Mouse (Mus musculus) layer of hippocampus, adult 11-12 months (tissue): ENCODE data around the gene Unc93b1.

Source experiments
- DNase-seq: peaks from one replicate; pipeline ENCODE4 v3.0.0; 2022; ENCODE audit warnings: low spot score

Gene Unc93b1

GRCm38 (mm10) chr19:3913692-3914091 is 21.3 kb upstream of the Unc93b1 start:
- no peak for DNase-seq

DNA sequence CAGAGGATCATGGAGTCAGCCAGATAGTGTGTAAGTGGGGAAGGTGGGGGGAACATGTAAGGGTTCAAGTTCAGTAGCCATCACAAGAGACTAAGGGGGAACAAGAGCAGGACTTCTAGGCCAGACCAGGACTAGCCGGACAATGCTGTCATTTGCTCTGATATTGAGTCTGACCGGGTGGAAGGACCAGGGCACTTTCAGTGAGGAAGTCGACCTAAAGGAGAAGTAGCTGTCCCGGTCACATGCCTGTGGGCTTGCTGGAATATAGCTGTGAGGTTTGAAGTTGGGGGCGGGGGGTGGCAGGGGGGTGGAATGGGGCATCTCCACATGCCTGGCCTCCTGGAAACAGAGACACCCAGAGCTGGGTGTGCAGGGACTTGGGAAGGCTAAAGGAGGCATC is 20.5 kb upstream of the Unc93b1 start:
- no peak for DNase-seq

DNA sequence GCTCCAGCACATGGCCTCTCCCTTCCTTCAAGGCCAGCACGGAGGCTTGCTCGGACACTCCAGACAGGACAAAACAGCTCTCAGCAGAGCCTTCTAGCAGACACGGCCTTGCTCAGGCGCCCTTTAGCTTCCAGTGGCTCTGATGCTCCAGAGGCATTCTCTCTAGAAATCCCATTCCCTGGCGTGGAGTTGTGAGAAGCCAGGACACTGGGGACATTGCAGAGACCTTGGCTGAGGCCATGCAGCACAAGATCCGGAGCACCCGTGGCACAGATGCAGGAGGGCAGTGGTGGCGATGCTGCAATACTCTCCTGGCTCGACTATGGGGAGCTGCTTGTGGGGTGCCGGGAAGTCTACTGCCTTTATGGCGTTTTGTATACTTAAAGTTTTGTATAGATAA is 18.3 kb upstream of the Unc93b1 start:
- DNase-seq = no peak

GRCm38 (mm10) chr19:3919928-3920327 is 15.1 kb upstream of the Unc93b1 start:
- no peak for DNase-seq

DNA sequence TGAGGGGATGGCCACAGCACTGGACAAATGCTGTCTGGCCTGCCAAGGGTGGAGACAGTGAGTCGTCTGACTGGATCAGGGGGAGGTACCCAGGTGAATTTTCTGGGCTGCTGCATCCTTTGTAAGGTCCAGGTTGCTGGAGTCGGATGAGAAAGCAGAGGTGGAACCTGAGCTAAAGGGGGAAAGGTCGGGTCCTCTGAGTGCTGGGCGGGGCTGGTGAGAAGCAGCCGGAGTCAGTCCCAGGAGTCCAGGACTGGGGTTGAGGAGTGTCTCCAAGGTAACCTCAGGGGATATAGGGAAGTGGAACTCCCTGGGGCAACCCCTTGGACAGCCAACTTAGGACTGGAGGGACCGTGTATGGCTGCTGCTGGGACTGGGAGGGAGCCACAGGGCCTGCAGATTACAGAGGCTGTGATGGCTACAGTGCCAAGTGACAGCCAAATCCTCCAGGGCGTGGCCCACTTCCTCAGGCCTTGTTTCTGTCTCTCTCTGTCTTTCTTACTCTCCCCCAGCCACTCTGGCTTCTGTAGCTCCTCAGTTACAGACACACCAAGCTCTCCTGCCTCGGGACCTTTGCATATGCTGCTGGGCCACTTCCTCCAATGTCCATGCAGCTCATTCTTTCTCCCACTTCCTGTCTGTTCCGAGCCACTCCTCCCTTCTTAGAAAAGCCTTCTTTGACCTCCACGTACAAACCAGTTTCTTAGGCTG is 12.2 kb upstream of the Unc93b1 start:
- no peak for DNase-seq

DNA sequence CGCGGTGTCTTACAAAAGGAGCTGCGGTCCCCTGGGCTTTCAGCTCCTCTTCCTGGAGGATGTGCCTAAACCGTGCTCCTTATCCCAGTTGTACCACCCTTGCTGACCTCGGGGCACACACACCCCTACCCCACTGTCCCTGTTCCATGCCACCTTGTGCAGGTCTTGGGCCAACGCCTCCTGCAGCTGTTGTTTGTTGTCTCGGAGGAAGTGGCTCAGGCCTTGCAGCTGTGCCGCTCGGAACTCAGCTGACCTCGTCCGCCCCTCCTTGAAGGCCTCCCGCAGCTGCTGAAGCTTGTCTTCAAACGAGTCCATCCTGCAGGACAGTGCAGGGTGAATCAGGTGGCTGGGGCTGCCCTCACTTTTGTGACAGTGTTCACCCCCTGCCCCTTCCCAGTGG is 11.4 kb upstream of the Unc93b1 start:
- no peak for DNase-seq

DNA sequence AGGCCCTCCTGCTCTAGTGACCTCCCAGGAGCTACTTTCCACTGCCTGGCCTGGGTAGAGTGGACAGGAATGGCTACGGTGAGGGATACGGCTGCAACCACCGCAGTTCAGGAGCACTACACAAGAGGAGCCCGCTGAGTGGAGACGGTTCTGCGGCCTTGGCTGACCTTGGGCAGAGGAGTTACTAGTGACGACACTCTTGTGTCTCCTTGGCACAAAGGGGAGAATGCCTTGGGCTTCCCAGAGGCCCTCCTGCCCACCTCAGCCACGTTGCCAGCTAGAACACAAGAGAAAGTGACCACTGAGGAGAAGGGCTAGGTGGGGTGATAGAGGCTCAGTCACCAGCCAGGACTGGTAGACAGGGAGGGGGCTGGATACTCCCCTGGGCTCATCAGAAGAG is 10.8 kb upstream of the Unc93b1 start:
- no peak for DNase-seq

DNA sequence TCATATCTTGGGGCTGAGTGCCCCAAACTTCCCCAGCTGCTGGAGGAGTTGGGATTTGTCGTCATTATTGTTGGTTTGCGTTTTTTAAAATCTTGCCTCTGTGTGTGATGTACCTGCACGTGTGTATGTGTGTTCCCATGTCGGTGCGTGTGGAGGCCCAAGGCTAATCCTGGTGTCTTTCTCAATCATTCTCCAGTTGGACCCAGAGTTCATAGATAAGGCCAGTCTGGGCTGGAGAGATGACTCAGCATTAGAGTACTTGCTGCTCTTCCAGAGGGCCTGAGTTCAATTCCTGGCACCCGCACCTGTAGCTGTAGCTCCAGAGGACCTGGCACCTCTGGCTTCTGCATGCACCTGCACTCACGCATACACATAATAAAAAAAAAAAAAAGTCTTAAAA is 10.1 kb upstream of the Unc93b1 start:
- DNase-seq = no peak

DNA sequence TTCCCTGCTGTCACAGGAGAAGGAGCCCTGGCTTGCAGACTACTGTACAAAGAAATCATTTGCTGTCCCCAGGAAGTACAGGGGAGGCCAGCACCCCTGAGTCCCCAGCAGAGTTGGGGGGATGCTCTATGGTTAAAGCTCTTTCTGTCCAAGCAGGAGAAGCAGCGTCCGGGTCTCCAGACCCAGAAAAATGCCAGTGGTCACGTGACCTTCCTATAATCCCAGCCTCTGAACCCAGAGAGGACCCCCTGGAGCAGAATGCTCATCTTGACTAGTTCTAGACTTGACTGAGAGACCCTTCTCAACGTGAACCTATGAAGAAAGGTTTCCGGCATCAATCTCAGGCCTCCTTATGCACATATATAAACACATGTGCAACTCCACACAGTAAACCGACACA is 9.1 kb upstream of the Unc93b1 start:
- no peak for DNase-seq

DNA sequence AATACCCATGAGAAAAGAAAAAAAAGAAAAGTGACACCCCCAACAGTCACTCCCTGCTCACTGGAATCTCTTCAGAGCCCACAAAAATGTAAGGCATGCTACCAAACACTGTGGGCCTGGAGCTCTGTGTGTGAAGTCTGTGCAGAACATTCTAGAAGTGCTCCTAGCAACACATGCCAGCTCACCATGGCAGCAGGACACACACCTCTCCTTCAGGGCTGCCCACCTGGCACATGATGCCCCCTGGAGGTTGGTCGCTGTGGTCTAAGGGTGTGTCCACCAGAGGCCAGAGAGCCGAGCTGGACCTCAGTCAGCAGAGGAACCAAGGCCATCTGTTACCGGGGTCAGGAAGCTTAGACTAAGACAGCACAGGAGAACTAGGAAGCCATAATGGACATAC is 8.7 kb upstream of the Unc93b1 start:
- no peak for DNase-seq

- no peak for DNase-seq
These were observed 8.3 kb upstream of the Unc93b1 start for GRCm38 (mm10) chr19:3926685-3927084.

GRCm38 (mm10) chr19:3927989-3928388 is 7.0 kb upstream of the Unc93b1 start:
- DNase-seq = no peak

DNA sequence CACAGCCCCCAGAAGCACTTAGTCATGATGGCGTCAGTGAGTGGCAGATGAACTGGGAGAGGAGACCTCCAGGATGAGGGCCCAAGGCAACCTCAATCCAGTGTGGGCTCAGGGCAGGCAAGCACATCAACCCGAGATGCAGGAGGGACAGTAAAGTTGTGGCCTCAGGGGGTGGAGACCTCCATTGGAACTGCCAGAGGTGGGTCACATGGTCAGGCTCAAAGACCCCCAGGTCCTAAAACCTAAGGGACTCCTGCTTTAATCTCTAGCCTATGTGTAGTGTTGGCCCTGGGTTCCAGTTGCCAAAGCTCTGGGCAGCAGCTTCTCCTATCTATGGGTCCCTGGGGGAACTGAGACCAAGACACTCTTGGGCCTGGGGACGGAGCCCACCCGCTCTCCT is 6.2 kb upstream of the Unc93b1 start:
- no peak for DNase-seq

- peak; percentile 83 for DNase-seq
These were observed 5.6 kb upstream of the Unc93b1 start, which contains the start of gene Aldh3b1 for GRCm38 (mm10) chr19:3929211-3929941. Gene Aldh3b1, minus strand, starts transcription at chr19:3929808.

DNA sequence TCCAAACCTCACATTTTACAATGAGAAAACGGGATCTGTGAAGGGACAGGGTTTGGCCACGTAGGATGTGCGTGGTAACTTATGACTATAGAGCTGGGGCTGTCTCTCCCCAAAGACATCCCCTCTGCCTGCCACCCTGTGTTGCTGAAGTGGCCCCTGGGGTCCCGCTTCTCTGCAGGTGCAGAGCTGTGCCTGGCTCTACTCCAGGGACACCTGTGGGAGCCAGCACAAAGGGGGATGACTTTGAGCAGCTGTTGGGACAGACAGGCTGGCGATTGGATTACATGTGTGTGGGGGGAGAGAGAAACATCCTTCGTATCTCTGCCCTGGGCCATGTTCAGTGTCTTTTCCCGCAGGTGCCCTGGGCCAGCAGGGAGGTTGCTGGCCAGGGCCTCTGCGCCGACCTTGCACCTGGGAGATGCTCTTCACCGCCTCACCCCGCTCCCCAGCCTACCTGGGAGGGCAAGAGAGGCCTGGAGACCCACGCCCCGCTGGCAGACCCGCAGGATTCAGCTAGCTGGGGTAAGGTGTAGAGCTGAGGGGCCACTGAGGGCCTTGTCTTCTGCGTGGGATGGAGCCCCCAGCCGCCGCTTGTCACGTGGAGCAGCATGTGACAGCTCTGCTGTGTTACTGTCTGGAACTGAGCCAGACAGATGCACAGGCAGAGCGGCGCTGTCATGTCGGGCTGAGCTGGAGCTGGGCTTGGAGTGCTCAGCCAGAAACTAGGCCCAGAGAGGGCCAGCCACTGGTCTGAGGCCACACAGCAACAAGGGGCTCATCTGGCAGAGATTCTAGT is 4.5 kb upstream of the Unc93b1 start:
- DNase-seq = no peak

- DNase-seq = no peak
These were observed 3.3 kb upstream of the Unc93b1 start for GRCm38 (mm10) chr19:3931716-3932115.

DNA sequence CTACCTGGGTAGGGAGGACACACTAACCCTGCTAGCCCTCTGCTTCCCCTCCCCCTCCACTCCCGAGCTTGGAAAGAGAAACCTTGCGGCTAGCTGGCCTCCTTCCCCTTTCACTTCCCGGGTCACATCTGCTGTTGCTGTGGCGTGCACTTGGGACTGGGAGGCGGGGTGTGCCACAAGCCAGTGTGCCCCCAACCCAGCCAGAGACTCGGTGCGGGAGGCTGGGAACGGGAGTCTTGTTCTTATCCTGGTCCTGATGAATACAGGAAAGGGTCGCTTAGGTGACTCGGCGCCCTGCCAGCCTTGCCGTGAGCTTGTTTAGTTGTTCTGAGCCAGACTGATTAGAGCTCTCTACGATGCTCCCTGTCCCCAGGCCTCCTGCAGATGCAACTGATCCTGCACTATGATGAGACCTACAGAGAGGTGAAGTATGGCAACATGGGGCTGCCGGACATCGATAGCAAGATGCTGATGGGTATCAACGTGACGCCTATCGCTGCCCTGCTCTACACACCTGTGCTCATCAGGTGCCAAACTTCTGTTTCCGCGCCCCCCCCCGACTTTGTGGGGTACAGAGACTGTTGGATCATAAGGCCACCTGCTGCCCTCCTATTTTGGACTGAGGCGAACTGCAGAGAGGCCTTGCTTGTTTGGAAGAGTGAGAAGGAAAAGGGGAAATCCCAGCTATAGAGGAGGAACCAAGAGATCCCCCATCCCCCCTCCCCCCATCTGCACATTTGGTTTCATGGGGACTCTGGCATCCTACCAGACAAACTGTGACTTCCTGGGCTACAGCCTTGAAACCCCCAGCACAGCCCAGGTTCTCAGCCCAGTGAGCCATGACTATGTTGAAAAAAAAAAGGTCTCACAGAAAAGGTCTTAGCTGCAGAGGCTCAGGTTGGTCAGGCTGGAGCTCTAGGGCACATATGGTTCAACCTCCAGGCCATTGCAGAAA is 1.2 kb downstream of the Unc93b1 start:
- DNase-seq = peak; percentile 67

DNA sequence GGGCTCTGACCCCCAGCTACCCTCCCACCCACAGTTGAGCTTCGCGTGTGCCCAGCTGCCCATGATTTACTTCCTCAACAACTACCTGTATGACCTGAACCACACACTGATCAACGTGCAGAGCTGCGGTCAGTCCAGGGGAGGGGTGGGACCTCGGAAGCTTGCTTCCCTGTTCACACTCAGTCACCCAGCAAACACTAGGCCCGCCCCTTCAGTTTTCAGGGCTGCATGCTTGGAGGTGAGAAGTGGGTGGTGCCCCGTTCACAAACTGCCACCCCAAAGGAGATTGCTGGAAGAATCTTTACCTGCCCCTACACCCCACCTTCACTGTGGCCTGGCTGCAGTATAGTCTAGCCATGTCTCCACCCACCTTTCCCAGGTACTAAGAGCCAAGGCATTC is 7.3 kb downstream of the Unc93b1 start:
- no peak for DNase-seq

- DNase-seq = no peak
These were observed 8.2 kb downstream of the Unc93b1 start for GRCm38 (mm10) chr19:3942986-3943735.

DNA sequence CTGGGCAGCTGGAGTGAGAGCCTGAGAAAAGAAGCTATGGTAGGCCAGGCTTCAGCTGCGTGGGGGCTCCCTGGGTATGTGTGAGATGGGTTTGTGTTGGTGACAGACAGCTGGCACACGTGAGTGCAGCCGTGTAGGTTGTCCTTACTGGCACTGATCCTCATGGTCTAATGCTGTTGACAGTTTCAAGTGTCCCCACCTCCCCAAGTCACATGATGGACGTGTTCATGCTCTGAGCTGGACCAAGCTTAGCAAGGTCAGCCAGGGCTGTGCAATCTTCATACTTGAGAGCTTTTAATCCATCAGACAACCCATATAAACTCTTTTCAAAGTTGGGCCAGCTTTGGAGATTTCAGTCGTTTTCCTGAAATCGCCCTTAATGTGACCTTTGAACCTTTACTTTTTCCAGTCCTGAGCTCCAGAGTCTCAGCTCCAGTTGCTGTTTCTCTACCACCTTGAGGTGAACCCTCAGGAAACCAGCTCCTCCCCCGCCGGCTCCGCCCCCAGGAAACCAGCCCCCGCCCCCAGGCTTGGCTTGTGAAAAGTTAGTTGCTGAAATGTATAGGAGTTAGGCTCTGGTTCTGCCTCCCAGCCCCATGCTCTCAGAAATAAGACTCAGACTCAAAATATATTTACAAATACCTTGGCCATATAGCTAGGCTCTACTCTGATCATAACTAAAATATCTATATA is 11.0 kb downstream of the Unc93b1 start:
- DNase-seq = no peak
